Mouse (Mus musculus): ENCODE data around the gene Neurog1. TPM values are rescaled to one million over a fixed set of nuclear protein-coding genes. Genes with fewer than 3 reads are reported as not detected.

Neurog1 gene
- polyA plus RNA-seq, 1 experiment from 2014 or later, result 2.3 TPM

GRCm38 (mm10) chr13:56287091-56287490, 35.1 kb upstream of the Neurog1 start:
- 51% methylated on average over 9 of the region's 9 CpGs for whole genome bisulfite sequencing
- Histone ChIP-seq H3K4me1 (ENCODE audit: control insufficient read depth, insufficient read depth, low read length) (peaks cover 6% of the 10 kb centered on the region; the same call in 1 of the 2 replicates), H3K4me2 (ENCODE audit: low read length) (no peak overlapping the region), H3K9ac (ENCODE audit: low read depth, low read length) (no peak overlapping the region), H3K9me3 (replicated peaks; ENCODE audit: control insufficient read depth, low read length, poor library complexity, severe bottlenecking) (no peaks in the 10 kb centered on the region), H3K27me3 (ENCODE audit: control insufficient read depth, insufficient read depth, low read depth, low read length) (peaks cover 7% of the 10 kb centered on the region), H3K27ac (ENCODE audit: low read length) (no peak overlapping the region), H3K36me3 (ENCODE audit: control insufficient read depth, insufficient read depth, low read length) (no peaks in the 10 kb centered on the region), H3K4me3 (ENCODE audit: low read depth, low read length) (no peak overlapping the region)
- ATAC-seq, result no peak

- peaks cover 2% of the 10 kb centered on the region for H3K27me3 ChIP-seq (ENCODE audit: control insufficient read depth, insufficient read depth, low read depth, low read length)
- no peak overlapping the region for H3K4me2 ChIP-seq (ENCODE audit: low read length)
- no peaks in the 10 kb centered on the region for H3K9me3 ChIP-seq (replicated peaks; ENCODE audit: control insufficient read depth, low read length, poor library complexity, severe bottlenecking)
- H3K4me1 ChIP-seq (ENCODE audit: control insufficient read depth, insufficient read depth, low read length), result no peaks in the 10 kb centered on the region
- H3K27ac ChIP-seq (ENCODE audit: low read length), result no peak overlapping the region
- H3K9ac ChIP-seq (ENCODE audit: low read depth, low read length), result no peak overlapping the region
- no peak overlapping the region for H3K4me3 ChIP-seq (ENCODE audit: low read depth, low read length)
- WGBS, result 85% methylated on average over 13 of the region's 13 CpGs
- ATAC-seq, result no peak
- H3K36me3 ChIP-seq (ENCODE audit: control insufficient read depth, insufficient read depth, low read length), result no peaks in the 10 kb centered on the region
Measured at GRCm38 (mm10) chr13:56283321-56283720, 31.4 kb upstream of the Neurog1 start.

GRCm38 (mm10) chr13:56280356-56280755, 28.4 kb upstream of the Neurog1 start:
- H3K9me3 ChIP-seq (replicated peaks; ENCODE audit: control insufficient read depth, low read length, poor library complexity, severe bottlenecking), result no peaks in the 10 kb centered on the region
- H3K4me2 ChIP-seq (ENCODE audit: low read length), result no peak overlapping the region
- no peaks in the 10 kb centered on the region for H3K36me3 ChIP-seq (ENCODE audit: control insufficient read depth, insufficient read depth, low read length)
- H3K9ac ChIP-seq (ENCODE audit: low read depth, low read length), result no peak overlapping the region
- H3K4me3 ChIP-seq (ENCODE audit: low read depth, low read length), result no peak overlapping the region
- WGBS, result 77% methylated on average over 6 of the region's 6 CpGs
- H3K4me1 ChIP-seq (ENCODE audit: control insufficient read depth, insufficient read depth, low read length), result no peaks in the 10 kb centered on the region
- ATAC-seq, result no peak
- no peak overlapping the region for H3K27ac ChIP-seq (ENCODE audit: low read length)
- H3K27me3 ChIP-seq (ENCODE audit: control insufficient read depth, insufficient read depth, low read depth, low read length), result peaks cover 2% of the 10 kb centered on the region

GRCm38 (mm10) chr13:56279439-56279838, 27.5 kb upstream of the Neurog1 start:
- ATAC-seq, result peak; percentile 86
- no peak overlapping the region for H3K4me2 ChIP-seq (ENCODE audit: low read length)
- WGBS, result 22% methylated on average over 8 of the region's 8 CpGs
- H3K9ac ChIP-seq (ENCODE audit: low read depth, low read length), result no peak overlapping the region
- no peaks in the 10 kb centered on the region; the same call in 1 of the 2 replicates for H3K27me3 ChIP-seq (ENCODE audit: control insufficient read depth, insufficient read depth, low read depth, low read length)
- no peak overlapping the region for H3K27ac ChIP-seq (ENCODE audit: low read length)
- no peaks in the 10 kb centered on the region for H3K36me3 ChIP-seq (ENCODE audit: control insufficient read depth, insufficient read depth, low read length)
- H3K9me3 ChIP-seq (replicated peaks; ENCODE audit: control insufficient read depth, low read length, poor library complexity, severe bottlenecking), result no peaks in the 10 kb centered on the region
- no peak overlapping the region for H3K4me3 ChIP-seq (ENCODE audit: low read depth, low read length)
- no peaks in the 10 kb centered on the region for H3K4me1 ChIP-seq (ENCODE audit: control insufficient read depth, insufficient read depth, low read length)

GRCm38 (mm10) chr13:56275171-56275570, 23.2 kb upstream of the Neurog1 start:
- no peak overlapping the region for H3K27ac ChIP-seq (ENCODE audit: low read length)
- no peak overlapping the region for H3K4me3 ChIP-seq (ENCODE audit: low read depth, low read length)
- ATAC-seq, result no peak
- no peaks in the 10 kb centered on the region for H3K4me1 ChIP-seq (ENCODE audit: control insufficient read depth, insufficient read depth, low read length)
- no peaks in the 10 kb centered on the region for H3K27me3 ChIP-seq (ENCODE audit: control insufficient read depth, insufficient read depth, low read depth, low read length)
- no peak overlapping the region for H3K9ac ChIP-seq (ENCODE audit: low read depth, low read length)
- H3K9me3 ChIP-seq (replicated peaks; ENCODE audit: control insufficient read depth, low read length, poor library complexity, severe bottlenecking), result 0 out of 2 replicates have a peak, but pooled peaks cover 3% of the 10 kb centered on the region
- no peaks in the 10 kb centered on the region for H3K36me3 ChIP-seq (ENCODE audit: control insufficient read depth, insufficient read depth, low read length)
- H3K4me2 ChIP-seq (ENCODE audit: low read length), result no peak overlapping the region
- WGBS, result 60% methylated on average over 2 of the region's 2 CpGs

GRCm38 (mm10) chr13:56270124-56270523, 18.2 kb upstream of the Neurog1 start:
- Histone ChIP-seq H3K4me2 (ENCODE audit: low read length) (no peak overlapping the region), H3K27me3 (ENCODE audit: control insufficient read depth, insufficient read depth, low read depth, low read length) (no peaks in the 10 kb centered on the region), H3K4me1 (ENCODE audit: control insufficient read depth, insufficient read depth, low read length) (no peaks in the 10 kb centered on the region), H3K27ac (ENCODE audit: low read length) (no peak overlapping the region), H3K4me3 (ENCODE audit: low read depth, low read length) (no peak overlapping the region), H3K36me3 (ENCODE audit: control insufficient read depth, insufficient read depth, low read length) (no peaks in the 10 kb centered on the region), H3K9ac (ENCODE audit: low read depth, low read length) (no peak overlapping the region), H3K9me3 (replicated peaks; ENCODE audit: control insufficient read depth, low read length, poor library complexity, severe bottlenecking) (0 out of 2 replicates have a peak, but pooled peaks cover 3% of the 10 kb centered on the region)
- 50% methylated on average over 13 of the region's 13 CpGs for WGBS
- no peak for ATAC-seq

- no peak overlapping the region for H3K9ac ChIP-seq (ENCODE audit: low read depth, low read length)
- H3K36me3 ChIP-seq (ENCODE audit: control insufficient read depth, insufficient read depth, low read length), result no peaks in the 10 kb centered on the region
- no peaks in the 10 kb centered on the region for H3K9me3 ChIP-seq (replicated peaks; ENCODE audit: control insufficient read depth, low read length, poor library complexity, severe bottlenecking)
- no peak overlapping the region for H3K4me3 ChIP-seq (ENCODE audit: low read depth, low read length)
- H3K4me1 ChIP-seq (ENCODE audit: control insufficient read depth, insufficient read depth, low read length), result no peaks in the 10 kb centered on the region
- ATAC-seq, result no peak
- WGBS, result 75% methylated on average over 4 of the region's 4 CpGs
- no peak overlapping the region for H3K4me2 ChIP-seq (ENCODE audit: low read length)
- peaks cover under 1% of the 10 kb centered on the region; the same call in 1 of the 2 replicates for H3K27me3 ChIP-seq (ENCODE audit: control insufficient read depth, insufficient read depth, low read depth, low read length)
- H3K27ac ChIP-seq (ENCODE audit: low read length), result no peak overlapping the region
Measured at GRCm38 (mm10) chr13:56267396-56267795, 15.4 kb upstream of the Neurog1 start.

GRCm38 (mm10) chr13:56266435-56266834, 14.5 kb upstream of the Neurog1 start:
- Histone ChIP-seq H3K36me3 (ENCODE audit: control insufficient read depth, insufficient read depth, low read length) (no peaks in the 10 kb centered on the region), H3K4me3 (ENCODE audit: low read depth, low read length) (no peak overlapping the region), H3K27ac (ENCODE audit: low read length) (no peak overlapping the region), H3K9ac (ENCODE audit: low read depth, low read length) (no peak overlapping the region), H3K27me3 (ENCODE audit: control insufficient read depth, insufficient read depth, low read depth, low read length) (peaks cover 9% of the 10 kb centered on the region), H3K4me2 (ENCODE audit: low read length) (no peak overlapping the region), H3K9me3 (replicated peaks; ENCODE audit: control insufficient read depth, low read length, poor library complexity, severe bottlenecking) (no peaks in the 10 kb centered on the region), H3K4me1 (ENCODE audit: control insufficient read depth, insufficient read depth, low read length) (no peaks in the 10 kb centered on the region)
- 32% methylated on average over 8 of the region's 8 CpGs for WGBS
- no peak for ATAC-seq

GRCm38 (mm10) chr13:56265661-56266060, 13.7 kb upstream of the Neurog1 start:
- Histone ChIP-seq H3K4me1 (ENCODE audit: control insufficient read depth, insufficient read depth, low read length) (no peaks in the 10 kb centered on the region), H3K9ac (ENCODE audit: low read depth, low read length) (no peak overlapping the region), H3K36me3 (ENCODE audit: control insufficient read depth, insufficient read depth, low read length) (no peaks in the 10 kb centered on the region), H3K27me3 (ENCODE audit: control insufficient read depth, insufficient read depth, low read depth, low read length) (peaks cover 15% of the 10 kb centered on the region), H3K9me3 (replicated peaks; ENCODE audit: control insufficient read depth, low read length, poor library complexity, severe bottlenecking) (no peaks in the 10 kb centered on the region), H3K4me3 (ENCODE audit: low read depth, low read length) (no peak overlapping the region), H3K4me2 (ENCODE audit: low read length) (no peak overlapping the region), H3K27ac (ENCODE audit: low read length) (no peak overlapping the region)
- ATAC-seq, result no peak
- 68% methylated on average over 5 of the region's 5 CpGs for WGBS

Measured in midbrain, embryonic 16.5 days (tissue).